Mouse (Mus musculus) ES-Bruce4 (cell line): ENCODE measurements at regions not wholly inside any gene's neighbourhood (a gene's known extent, or its start where the extent isn't known, plus 50 kb on each side); places are given as distances from the start of the nearest gene placed in this dataset.

Experiments used
- CTCF ChIP-seq: IDR thresholded peaks from one replicate; pipeline ENCODE4 v1.8.1; 2011; ENCODE audit warnings: low read depth, low read length
- EP300 ChIP-seq: IDR thresholded peaks from 2 replicates; pipeline ENCODE4 v1.6.1; 2011; ENCODE audit warnings: low read depth, low read length; ENCODE audit not compliant: insufficient read depth
- POLR2A ChIP-seq: IDR thresholded peaks from one replicate; pipeline ENCODE4 v1.8.1; 2011; ENCODE audit warnings: low read length; ENCODE audit not compliant: insufficient read depth

DNA sequence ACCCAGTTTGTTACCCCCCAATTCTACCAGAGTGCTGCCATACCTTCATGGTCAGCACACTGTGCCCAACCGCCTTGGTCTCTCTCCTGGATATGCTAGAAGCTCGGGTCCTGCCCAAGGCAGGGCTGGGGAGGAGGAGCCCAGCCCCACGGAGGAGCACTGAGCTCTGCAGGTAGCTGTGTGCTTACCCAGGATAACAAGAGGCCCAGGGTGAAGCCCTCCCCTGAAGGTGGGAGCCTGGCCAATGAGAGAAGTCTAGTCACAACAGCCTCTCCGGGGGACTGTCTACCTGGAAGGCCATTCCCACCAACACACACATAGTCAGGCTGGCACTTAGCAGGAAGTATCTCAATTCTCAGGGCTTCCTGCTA lies 76.2 kb downstream of the Cryaa start:
- TF ChIP-seq POLR2A, result no peak
- TF ChIP-seq CTCF, result no peak
- TF ChIP-seq EP300, result no peak
